In the genomic region with DNA sequence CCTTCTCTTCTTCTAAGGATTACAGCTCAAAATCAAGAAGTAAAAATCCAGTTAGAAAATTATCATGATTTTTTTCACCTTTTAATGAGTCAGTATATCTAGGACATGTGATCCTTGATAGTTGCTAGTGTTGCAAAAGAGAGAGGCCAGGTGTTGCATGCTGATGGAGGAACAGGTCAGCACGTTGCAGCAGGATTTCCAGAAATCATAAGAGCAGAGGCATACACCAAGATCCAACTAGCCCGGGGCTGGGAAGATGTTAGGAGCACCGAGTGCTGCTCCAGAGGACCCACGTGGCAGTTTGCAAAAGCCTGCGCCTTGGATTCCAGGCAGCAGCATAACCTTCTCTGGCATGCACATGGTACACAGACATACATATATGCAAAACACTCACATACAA, we compare ENCODE assay signal across 15 mouse cellular contexts.
"Had no signal": no experiment of that assay in that cellular context is flagged by ENCODE, and none has a peak within 500 bp of the region (broad histone marks: within the 10 kb centered on the region; RNA-seq: fewer than 3 reads in every experiment).

No protein-coding gene starts in this region.

- H3K4me2 ChIP-seq: kidney, embryonic 15.5 days; limb, embryonic 13.5 days; lung, embryonic 14.5 days had no signal

- DNase-seq: kidney, adult 8-10 months; kidney, postnatal 10 days; kidney, postnatal 36 days; left cerebral cortex, postnatal 4 days; liver, postnatal 0 days; lung, embryonic 14.5 days; midbrain, embryonic 14.5 days; thymus, adult 2 months; thymus, postnatal 14 days; thymus, postnatal 4 days had no signal

- H3K9ac ChIP-seq: kidney, embryonic 15.5 days; limb, embryonic 13.5 days; liver, embryonic 14.5 days; liver, postnatal 0 days; lung, embryonic 14.5 days had no signal

- H3K36me3 ChIP-seq: kidney, embryonic 15.5 days; limb, embryonic 13.5 days had no signal

- H3K27ac ChIP-seq: kidney, embryonic 15.5 days; limb, embryonic 13.5 days; liver, embryonic 14.5 days; macrophage had no signal

- H3K9me3 ChIP-seq: kidney, embryonic 15.5 days; limb, embryonic 13.5 days had no signal

- H3K27me3 ChIP-seq: kidney, embryonic 15.5 days; limb, embryonic 13.5 days had no signal

- ATAC-seq: liver, postnatal 0 days; lung, postnatal 0 days had no signal

- H3K4me3 ChIP-seq: kidney, embryonic 15.5 days; limb, embryonic 13.5 days had no signal
